ENCODE assay signal across 8 mouse cellular contexts in the genomic region with DNA sequence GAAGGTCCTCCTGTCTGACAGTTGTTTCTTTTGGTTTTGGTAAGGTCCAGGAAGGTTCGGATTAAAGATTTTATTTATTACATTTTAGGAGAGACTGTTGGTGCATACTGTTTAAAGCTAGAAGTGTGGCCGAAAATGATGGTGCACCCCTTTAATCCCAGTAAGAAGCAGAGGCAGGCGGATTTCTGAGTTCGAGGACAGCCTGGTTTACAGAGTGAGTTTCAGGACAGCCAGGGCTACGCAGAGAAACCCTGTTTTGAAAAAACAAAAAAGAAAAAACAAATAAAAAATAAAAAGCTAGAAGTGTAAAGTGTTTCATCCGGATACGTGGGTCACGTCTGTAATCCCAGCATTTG. TPM values are rescaled to one million over a fixed set of nuclear protein-coding genes. Genes with fewer than 3 reads are reported as not detected.
A peak's percentile ranks its signal among the peaks of the same experiment; 100 is the strongest.
DNase-seq lines count a peak whose midpoint lies in the region; ATAC-seq and TF ChIP-seq lines count a peak whose summit lies in the region.

No protein-coding gene starts in this region.

- no peak for TF ChIP-seq POLR2A in kidney, adult 2 months (IDR thresholded peaks at IDR 0.05; ENCODE audit: low read depth, low read length)

- no peaks in the 10 kb centered on the region for H3K27me3 ChIP-seq in kidney, adult 2 months (replicated peaks; ENCODE audit: control insufficient read depth, insufficient read depth, low read length)
- no peaks in the 10 kb centered on the region for H3K27me3 ChIP-seq in hindbrain, embryonic 16.5 days (replicated peaks; ENCODE audit: control insufficient read depth, insufficient read depth, low read length)
- H3K27me3 ChIP-seq in midbrain, embryonic 13.5 days = no peaks in the 10 kb centered on the region

- peak overlapping the region; percentile 67 for H3K9ac ChIP-seq in hindbrain, embryonic 16.5 days (ENCODE audit: low read depth, low read length)
- peak overlapping the region; percentile 76; the same call in 1 of the 2 replicates for H3K9ac ChIP-seq in midbrain, embryonic 13.5 days (replicated peaks)

- WGBS in kidney, adult 2 months = 26% methylated on average over 8 of the region's 8 CpGs
- WGBS in hindbrain, embryonic 16.5 days = 32% methylated on average over 8 of the region's 8 CpGs
- WGBS in midbrain, embryonic 13.5 days = 34% methylated on average over 8 of the region's 8 CpGs

- TF ChIP-seq CTCF in kidney, adult 2 months (conservative IDR thresholded peaks at IDR 0.05; ENCODE audit: insufficient read depth, insufficient read length, low read depth, low read length) = no peak

- H3K9me3 ChIP-seq in hindbrain, embryonic 16.5 days (ENCODE audit: control insufficient read depth, low read length) = no peaks in the 10 kb centered on the region
- H3K9me3 ChIP-seq in midbrain, embryonic 13.5 days = no peaks in the 10 kb centered on the region

- no peak for ATAC-seq in hindbrain, embryonic 16.5 days
- ATAC-seq in midbrain, embryonic 13.5 days = no peak; the same call in 1 of the 2 replicates

- peak overlapping the region; percentile 43; the same call in 1 of the 2 replicates for H3K27ac ChIP-seq in kidney, adult 2 months (ENCODE audit: insufficient read depth, low read depth, low read length)
- H3K27ac ChIP-seq in brown adipose tissue, adult 24 weeks (replicated peaks; ENCODE audit: low read depth, low read length) = peak overlapping the region; percentile 19; the same call in 1 of the 2 replicates
- peak overlapping the region; percentile 69 for H3K27ac ChIP-seq in hindbrain, embryonic 16.5 days (ENCODE audit: low read depth, low read length)
- peak overlapping the region; percentile 62 for H3K27ac ChIP-seq in midbrain, embryonic 13.5 days

- DNase-seq in kidney, adult 2 months = no peak
- DNase-seq in kidney, adult 9 months = no peak
- no peak for DNase-seq in thymus, adult 18-20 months
- no peak for DNase-seq in urinary bladder, postnatal 14 days (ENCODE audit: low spot score)
- DNase-seq in ovary, postnatal 36 days (ENCODE audit: low spot score) = no peak

- no peaks in the 10 kb centered on the region; the same call in 1 of the 2 replicates for H3K4me1 ChIP-seq in kidney, adult 2 months (ENCODE audit: control insufficient read depth, insufficient read depth, low read length)
- H3K4me1 ChIP-seq in brown adipose tissue, adult 24 weeks (ENCODE audit: control insufficient read depth, insufficient read depth, insufficient read length, low read length) = peaks cover 3% of the 10 kb centered on the region; the same call in 1 of the 2 replicates
- no peaks in the 10 kb centered on the region for H3K4me1 ChIP-seq in hindbrain, embryonic 16.5 days (ENCODE audit: control insufficient read depth, insufficient read depth, low read depth, low read length)
- peaks cover 4% of the 10 kb centered on the region; the same call in 1 of the 2 replicates for H3K4me1 ChIP-seq in midbrain, embryonic 13.5 days (replicated peaks)

- peak overlapping the region; percentile 95 for H3K4me3 ChIP-seq in kidney, adult 2 months (ENCODE audit: insufficient read depth, low read depth, low read length)
- peak overlapping the region; percentile 74 for H3K4me3 ChIP-seq in brown adipose tissue, adult 24 weeks (ENCODE audit: insufficient read depth, low read depth, low read length)
- H3K4me3 ChIP-seq in hindbrain, embryonic 16.5 days (ENCODE audit: low read length) = peak overlapping the region; percentile 58
- H3K4me3 ChIP-seq in midbrain, embryonic 13.5 days (replicated peaks) = peak overlapping the region; percentile 62

- H3K4me2 ChIP-seq in hindbrain, embryonic 16.5 days (ENCODE audit: low read length) = peak overlapping the region; percentile 45
- peak overlapping the region; percentile 82 for H3K4me2 ChIP-seq in midbrain, embryonic 13.5 days (replicated peaks)

- H3K36me3 ChIP-seq in kidney, adult 2 months (ENCODE audit: control insufficient read depth, insufficient read depth, low read length) = no peaks in the 10 kb centered on the region
- H3K36me3 ChIP-seq in hindbrain, embryonic 16.5 days (ENCODE audit: control insufficient read depth, insufficient read depth, low read length) = 0 out of 2 replicates have a peak, but pooled peaks cover 2% of the 10 kb centered on the region
- H3K36me3 ChIP-seq in midbrain, embryonic 13.5 days = peaks cover 10% of the 10 kb centered on the region; the same call in 1 of the 2 replicates

RNA-seq across cellular contexts. Expression of a gene that starts 0.3 kb away (rescaled TPM):
- polyA plus RNA-seq in kidney, adult 2 months (2012; rRNA removed) = 3.3 and 4.9 TPM in 2 replicates
- polyA plus RNA-seq in brown adipose tissue, adult 24 weeks (2012; ENCODE audit: insufficient read depth, insufficient read length, missing spikeins) = 22.1 and 30.8 TPM in 2 replicates
- 68.2 and 71.2 TPM in 2 replicates for polyA plus RNA-seq in hindbrain, embryonic 16.5 days (2015; fragmentation: Nextera tagmentation; extraction: Ambion mirVana)
- 78.6 and 82.4 TPM in 2 replicates for polyA plus RNA-seq in midbrain, embryonic 13.5 days (2015; fragmentation: Nextera tagmentation; extraction: Ambion mirVana)

RNA-seq across cellular contexts. Expression of a gene that starts 17.6 kb away (rescaled TPM):
- polyA plus RNA-seq in kidney, adult 2 months (2012; rRNA removed) = 0.44 and 0.54 TPM in 2 replicates
- polyA plus RNA-seq in brown adipose tissue, adult 24 weeks (2012; ENCODE audit: insufficient read depth, insufficient read length, missing spikeins) = not detected in 2 replicates
- 0.95 and 1.2 TPM in 2 replicates for polyA plus RNA-seq in hindbrain, embryonic 16.5 days (2015; fragmentation: Nextera tagmentation; extraction: Ambion mirVana)
- polyA plus RNA-seq in midbrain, embryonic 13.5 days (2015; fragmentation: Nextera tagmentation; extraction: Ambion mirVana) = 1.3 and 1.5 TPM in 2 replicates

RNA-seq across cellular contexts. Expression of a gene that starts 21.1 kb away (rescaled TPM):
- 6.4 and 6.5 TPM in 2 replicates for polyA plus RNA-seq in kidney, adult 2 months (2012; rRNA removed)
- 114 and 117 TPM in 2 replicates for polyA plus RNA-seq in brown adipose tissue, adult 24 weeks (2012; ENCODE audit: insufficient read depth, insufficient read length, missing spikeins)
- polyA plus RNA-seq in hindbrain, embryonic 16.5 days (2015; fragmentation: Nextera tagmentation; extraction: Ambion mirVana) = 99.2 and 122 TPM in 2 replicates
- 117 and 118 TPM in 2 replicates for polyA plus RNA-seq in midbrain, embryonic 13.5 days (2015; fragmentation: Nextera tagmentation; extraction: Ambion mirVana)

RNA-seq across cellular contexts. Expression of a gene that starts 25.2 kb away (rescaled TPM):
- 392 and 400 TPM in 2 replicates for polyA plus RNA-seq in kidney, adult 2 months (2012; rRNA removed)
- 562 and 583 TPM in 2 replicates for polyA plus RNA-seq in brown adipose tissue, adult 24 weeks (2012; ENCODE audit: insufficient read depth, insufficient read length, missing spikeins)
- polyA plus RNA-seq in hindbrain, embryonic 16.5 days (2015; fragmentation: Nextera tagmentation; extraction: Ambion mirVana) = 254 and 262 TPM in 2 replicates
- polyA plus RNA-seq in midbrain, embryonic 13.5 days (2015; fragmentation: Nextera tagmentation; extraction: Ambion mirVana) = 388 and 391 TPM in 2 replicates

RNA-seq across cellular contexts. Expression of a gene that starts 30.1 kb away (rescaled TPM):
- polyA plus RNA-seq in kidney, adult 2 months (2012; rRNA removed) = 17.2 and 17.8 TPM in 2 replicates
- polyA plus RNA-seq in brown adipose tissue, adult 24 weeks (2012; ENCODE audit: insufficient read depth, insufficient read length, missing spikeins) = not detected in 2 replicates
- polyA plus RNA-seq in hindbrain, embryonic 16.5 days (2015; fragmentation: Nextera tagmentation; extraction: Ambion mirVana) = 2.4 and 3.0 TPM in 2 replicates
- polyA plus RNA-seq in midbrain, embryonic 13.5 days (2015; fragmentation: Nextera tagmentation; extraction: Ambion mirVana) = 2.2 and 2.4 TPM in 2 replicates

Comparison
In these comparisons a context has a peak if more than half of its experiments do, and no peak if none do; other contexts are left out.
1. H3K27ac ChIP-seq: peak in every context shown above with its lines; median percentile 69 in hindbrain, embryonic 16.5 days; 62 in midbrain, embryonic 13.5 days; 43 in kidney, adult 2 months; 19 in brown adipose tissue, adult 24 weeks.
2. RNA of a gene that starts 21.1 kb away (polyA plus RNA-seq): 99.2 to 122 TPM in hindbrain, embryonic 16.5 days, 117 to 118 TPM in midbrain, embryonic 13.5 days and 114 to 117 TPM in brown adipose tissue, adult 24 weeks; 6.4 to 6.5 TPM in kidney, adult 2 months; every median in the first group is over 10 times any median in the second.
3. Peak in every context shown above with its lines, with median percentiles within 50 percentile points of each other: H3K4me3 ChIP-seq.